Comparison of ENCODE assay signal across 17 mouse cellular contexts in the genomic region with DNA sequence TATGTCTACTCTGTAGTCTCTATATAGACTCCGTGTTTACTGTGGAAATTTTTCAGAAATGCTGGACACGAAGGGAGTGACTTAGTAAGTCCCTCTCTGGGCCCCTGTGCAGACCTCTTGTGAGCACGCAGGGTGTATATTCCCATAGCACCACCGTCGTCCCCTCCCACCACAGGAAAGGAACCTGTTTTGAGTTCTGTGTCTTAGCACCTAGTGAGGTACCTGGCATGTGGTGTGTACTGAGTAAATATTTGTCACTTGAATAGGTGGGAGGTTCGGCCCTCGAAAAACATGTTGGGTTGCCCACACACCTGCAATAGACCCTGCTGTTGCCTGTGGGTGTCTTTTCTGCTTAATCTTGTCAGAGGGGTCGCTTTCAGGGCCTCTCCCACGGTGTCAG.
"Had no signal": no experiment of that assay in that cellular context is flagged by ENCODE, and none has a peak within 500 bp of the region (broad histone marks: within the 10 kb centered on the region; RNA-seq: fewer than 3 reads in every experiment).

No protein-coding gene starts in this region.

- DNase-seq: lung, embryonic 14.5 days; lung, postnatal 10 days; retina, postnatal 1 day; right cerebral cortex, adult 18-20 months; right cerebral cortex, postnatal 25 days; right cerebral cortex, postnatal 4 days; spleen, adult 18-20 months; thymus, adult 18-20 months; thymus, postnatal 14 days; thymus, postnatal 36 days had no signal

- H3K4me1 ChIP-seq: liver, embryonic 12.5 days had no signal

- H3K27me3 ChIP-seq: neural tube, embryonic 13.5 days; neural tube, embryonic 15.5 days had no signal

- H3K4me2 ChIP-seq: liver, embryonic 12.5 days; lung, embryonic 14.5 days; midbrain, embryonic 12.5 days; neural tube, embryonic 13.5 days; neural tube, embryonic 15.5 days had no signal

- ATAC-seq: liver, embryonic 12.5 days; midbrain, embryonic 16.5 days had no signal

- H3K9ac ChIP-seq: liver, embryonic 12.5 days; liver, embryonic 14.5 days; lung, embryonic 14.5 days; midbrain, embryonic 12.5 days; neural tube, embryonic 13.5 days; neural tube, embryonic 15.5 days had no signal

- H3K4me3 ChIP-seq: liver, embryonic 12.5 days; midbrain, embryonic 12.5 days; myocyte; neural tube, embryonic 13.5 days; neural tube, embryonic 15.5 days had no signal

- H3K36me3 ChIP-seq: liver, embryonic 12.5 days; midbrain, embryonic 12.5 days; neural tube, embryonic 13.5 days; neural tube, embryonic 15.5 days had no signal

- H3K9me3 ChIP-seq: liver, embryonic 12.5 days; midbrain, embryonic 12.5 days; neural tube, embryonic 13.5 days; neural tube, embryonic 15.5 days had no signal

- H3K27ac ChIP-seq: liver, embryonic 12.5 days; liver, embryonic 14.5 days; midbrain, embryonic 12.5 days; neural tube, embryonic 13.5 days; neural tube, embryonic 15.5 days had no signal
